Mouse (Mus musculus) forebrain, postnatal 0 days (tissue): ENCODE results near the gene Lhfp. TPM values are rescaled to one million over a fixed set of nuclear protein-coding genes. Genes with fewer than 3 reads are reported as not detected.

ENCODE experiments used
- ATAC-seq: fragments of 200-750 bp; cut with Nextera tagmentation; 2 replicates; pipeline ENCODE4 v1.8.0; 2017; ENCODE audit warnings: mild to moderate bottlenecking, moderate library complexity
- DNase-seq: peaks from one replicate; pipeline ENCODE4 v3.0.0-alpha.2; 2015
- H3K27ac ChIP-seq: fragments of 300-500 bp; sonication (generic); 2 replicates; pipeline ENCODE4 v1.5.1; 2014; ENCODE audit warnings: low read depth, mild to moderate bottlenecking, antibody characterized with exemption, low read length, moderate library complexity, mixed read lengths
- H3K27me3 ChIP-seq: fragments of 300-500 bp; sonication (generic); 2 replicates; pipeline ENCODE4 v1.6.1; 2014; ENCODE audit warnings: mild to moderate bottlenecking, low read length, mixed read lengths; ENCODE audit not compliant: insufficient read depth
- H3K36me3 ChIP-seq: fragments of 300-500 bp; sonication (generic); 2 replicates; pipeline ENCODE4 v1.6.1; 2014; ENCODE audit warnings: mild to moderate bottlenecking, moderate library complexity; ENCODE audit not compliant: insufficient read depth
- H3K4me1 ChIP-seq: fragments of 300-500 bp; sonication (generic); 2 replicates; pipeline ENCODE4 v1.6.1; 2014; ENCODE audit warnings: antibody characterized with exemption; ENCODE audit not compliant: insufficient read depth
- H3K4me2 ChIP-seq: fragments of 300-500 bp; sonication (generic); 2 replicates; pipeline ENCODE4 v1.6.1; 2014; ENCODE audit warnings: low read depth, mild to moderate bottlenecking, moderate library complexity
- H3K4me3 ChIP-seq: fragments of 300-500 bp; sonication (generic); 2 replicates; pipeline ENCODE4 v1.5.1; 2014; ENCODE audit warnings: low read depth, low read length, mixed read lengths
- H3K9ac ChIP-seq: fragments of 300-500 bp; sonication (generic); 2 replicates; pipeline ENCODE4 v1.6.1; 2014; ENCODE audit warnings: mild to moderate bottlenecking
- H3K9me3 ChIP-seq: fragments of 300-500 bp; sonication (generic); 2 replicates; pipeline ENCODE4 v1.6.1; 2016; ENCODE audit warnings: low read length
- CTCF ChIP-seq: sonication (generic); IDR thresholded peaks from 2 replicates; pipeline ENCODE4 v1.5.1; 2016; ENCODE audit warnings: antibody characterized with exemption, control low read depth, low read depth
- WGBS: fragments of 180-500 bp; shearing (Covaris S2); extraction: QIAGEN DNeasy Blood & Tissue Kit; methylation state at CpG from one replicate; pipeline ENCODE4 v1.1.7; 2014; 5-methylcytosine and 5-hydroxymethylcytosine counted together
- polyA plus RNA-seq: library from polyadenylated mRNA; unstranded; fragments of >200 nt; fragmentation: Nextera tagmentation; extraction: Ambion mirVana; gene quantifications from 2 replicates; pipeline ENCODE4 v1.2.1, GENCODE M21; 2015
- total RNA-seq: library from RNA; depleted of rRNA; stranded (reverse); fragments of >200 nt; gene quantifications from 2 replicates; pipeline ENCODE4 v1.2.3, GENCODE M21; 2014

Gene Lhfp
- total and polyA plus RNA-seq, 2 experiments from 2014 or later: 44.7 to 60.8 TPM

DNA sequence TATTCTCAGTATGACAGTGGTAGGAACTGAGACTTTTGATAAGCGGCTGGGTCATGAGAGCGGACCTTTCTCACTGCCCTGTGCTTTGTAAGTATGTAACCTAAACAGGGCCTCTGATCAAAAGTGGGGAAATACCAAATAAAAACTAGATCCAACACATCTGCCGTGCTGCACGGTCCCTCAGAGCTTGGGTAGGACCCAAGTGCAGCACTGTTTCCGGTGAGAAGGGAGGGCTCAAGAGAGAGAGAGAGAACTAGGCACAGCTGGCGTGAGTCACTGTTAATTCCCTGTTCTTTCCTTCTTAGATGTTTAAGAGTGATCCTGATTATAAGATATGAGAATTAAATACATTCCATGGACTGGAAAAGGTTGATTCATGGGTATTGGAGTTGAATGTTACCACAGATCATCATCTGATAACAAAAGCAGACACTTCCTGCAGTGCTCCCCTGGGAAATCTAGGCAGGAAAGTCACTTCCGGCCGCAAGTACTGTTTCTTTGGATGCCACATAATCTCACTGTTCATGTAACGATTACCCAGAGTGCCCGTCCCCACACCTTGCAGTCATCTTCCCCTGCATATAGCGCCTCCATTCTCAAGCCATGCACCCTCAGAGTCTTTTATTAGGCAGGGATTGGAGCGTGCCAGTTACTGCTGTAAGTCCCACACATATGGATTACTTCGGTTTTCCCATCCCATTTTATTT lies 243.3 kb downstream of the Lhfp start:
- ATAC-seq: no peak

DNA sequence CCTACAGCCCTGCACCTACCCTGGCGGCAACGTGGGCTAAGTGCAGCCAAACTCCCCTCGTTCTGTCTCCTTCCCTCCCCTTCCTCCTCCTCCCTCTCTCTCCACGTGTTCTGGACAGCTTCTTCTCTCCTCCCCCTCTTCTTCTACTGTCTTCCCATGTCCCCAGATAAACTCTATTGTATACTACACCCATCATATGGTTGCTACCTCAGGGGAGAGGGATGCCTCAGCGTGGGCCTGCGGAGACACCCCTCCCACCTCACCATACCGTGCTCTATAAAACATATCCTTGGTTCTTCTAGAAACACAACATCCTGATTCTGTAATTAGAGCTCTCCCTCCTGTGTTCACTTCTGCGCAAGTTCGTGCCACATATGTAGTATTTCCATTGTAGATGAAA lies 247.3 kb downstream of the Lhfp start:
- H3K4me2 ChIP-seq: no peak overlapping the region
- H3K9me3 ChIP-seq: no peaks in the 10 kb centered on the region
- no peaks in the 10 kb centered on the region for H3K4me1 ChIP-seq
- no peak for TF ChIP-seq CTCF
- H3K9ac ChIP-seq: no peak overlapping the region
- DNase-seq (no peak), ATAC-seq (peak; percentile 16; the same call in 1 of the 2 replicates)
- 53% methylated on average over 9 of the region's 9 CpGs for whole genome bisulfite sequencing
- no peaks in the 10 kb centered on the region for H3K27me3 ChIP-seq
- H3K27ac ChIP-seq: no peak overlapping the region
- H3K36me3 ChIP-seq: no peaks in the 10 kb centered on the region
- H3K4me3 ChIP-seq: no peak overlapping the region

More for the DNA sequence above, 243.3 kb downstream of the Lhfp start:
- no peak for TF ChIP-seq CTCF
- no peak for DNase-seq
- Histone ChIP-seq H3K4me1 (no peaks in the 10 kb centered on the region), H3K27me3 (no peaks in the 10 kb centered on the region), H3K9ac (no peak overlapping the region), H3K9me3 (no peaks in the 10 kb centered on the region), H3K36me3 (no peaks in the 10 kb centered on the region), H3K4me2 (no peak overlapping the region), H3K27ac (no peak overlapping the region), H3K4me3 (no peak overlapping the region)
- 89% methylated on average over 13 of the region's 13 CpGs for WGBS

DNA sequence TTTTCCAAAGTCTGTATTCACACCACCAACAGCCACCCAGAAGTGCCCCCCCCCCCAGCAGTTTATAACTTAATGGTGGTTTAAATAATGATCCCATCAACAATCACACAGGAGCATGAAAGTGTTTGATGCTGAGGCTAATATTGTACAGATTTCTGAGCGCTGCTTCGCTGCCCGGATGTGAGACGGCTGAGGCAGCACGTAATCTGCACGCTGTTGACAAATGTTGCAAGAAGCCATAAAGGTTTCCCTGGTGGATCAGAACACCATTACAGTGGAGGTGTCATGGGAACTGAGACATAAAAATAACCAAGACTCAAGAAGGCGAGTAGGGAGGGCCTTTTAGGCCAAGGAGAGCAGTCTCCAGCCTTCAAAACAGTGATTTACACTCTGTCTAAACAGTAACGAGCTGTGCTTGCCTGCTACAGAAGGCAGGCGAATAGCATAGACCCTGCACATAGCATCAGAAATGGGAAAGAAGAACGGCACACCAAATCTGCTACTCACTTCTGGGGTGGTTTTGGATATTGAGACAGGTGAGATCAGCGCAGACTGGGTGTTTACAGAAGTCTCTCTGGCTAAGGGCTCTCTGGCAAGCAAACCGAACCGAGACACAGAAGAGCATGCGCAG lies 248.4 kb downstream of the Lhfp start:
- Histone ChIP-seq H3K9ac (no peak overlapping the region), H3K9me3 (no peaks in the 10 kb centered on the region), H3K27ac (no peak overlapping the region), H3K4me3 (no peak overlapping the region), H3K4me2 (no peak overlapping the region), H3K27me3 (no peaks in the 10 kb centered on the region), H3K4me1 (no peaks in the 10 kb centered on the region), H3K36me3 (no peaks in the 10 kb centered on the region)
- WGBS: 62% methylated on average over 14 of the region's 14 CpGs
- no peak for ATAC-seq
- TF ChIP-seq CTCF: no peak
- DNase-seq: no peak

DNA sequence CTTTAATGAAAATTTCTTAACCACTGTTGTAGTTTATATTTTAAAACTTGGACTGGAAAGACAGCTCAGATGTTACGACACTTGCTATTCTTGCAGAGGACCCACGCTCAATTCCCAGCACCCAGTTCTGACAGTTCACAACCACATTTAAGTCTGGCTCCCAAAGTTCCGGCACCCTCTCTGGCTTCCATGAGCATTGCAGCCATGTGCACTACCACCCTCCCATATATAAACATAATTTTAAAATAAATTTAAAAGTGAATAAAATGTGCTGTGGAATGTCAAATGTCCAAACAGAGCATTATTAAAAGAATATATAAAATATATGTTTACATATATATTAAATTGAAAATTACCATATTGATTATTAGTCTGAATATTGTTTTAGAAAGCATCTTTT lies 249.9 kb downstream of the Lhfp start:
- Histone ChIP-seq H3K27me3 (no peaks in the 10 kb centered on the region), H3K9ac (no peak overlapping the region), H3K36me3 (no peaks in the 10 kb centered on the region), H3K4me1 (no peaks in the 10 kb centered on the region), H3K4me3 (no peak overlapping the region), H3K9me3 (no peaks in the 10 kb centered on the region), H3K27ac (no peak overlapping the region), H3K4me2 (no peak overlapping the region)
- no peak for TF ChIP-seq CTCF
- 98% methylated on average over 3 of the region's 3 CpGs for WGBS
- ATAC-seq (no peak), DNase-seq (no peak)

DNA sequence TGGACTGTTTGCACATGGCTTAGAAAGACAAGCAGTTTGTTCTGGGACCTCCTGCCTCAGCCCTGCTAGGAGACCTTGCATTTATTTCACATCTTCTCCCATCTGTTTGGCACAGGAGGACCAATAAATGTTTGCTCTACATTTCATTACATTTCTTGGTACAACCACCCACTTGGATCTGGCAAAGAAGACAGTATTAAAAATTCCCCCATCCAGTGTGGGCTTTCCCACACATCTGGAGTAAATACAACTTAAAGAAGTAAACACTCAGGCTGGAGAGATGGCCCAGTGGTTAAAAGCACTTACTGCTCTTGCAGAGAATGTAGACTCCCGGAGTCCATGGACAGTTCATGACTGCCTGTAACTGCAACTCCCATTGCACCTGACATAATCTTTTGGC lies 250.6 kb downstream of the Lhfp start:
- no peak overlapping the region for H3K27ac ChIP-seq
- WGBS: 92% methylated on average over 1 of the region's 1 CpGs
- no peaks in the 10 kb centered on the region for H3K27me3 ChIP-seq
- H3K4me2 ChIP-seq: no peak overlapping the region
- H3K36me3 ChIP-seq: no peaks in the 10 kb centered on the region
- no peak for DNase-seq
- H3K4me1 ChIP-seq: no peaks in the 10 kb centered on the region
- no peaks in the 10 kb centered on the region for H3K9me3 ChIP-seq
- ATAC-seq: no peak
- no peak for TF ChIP-seq CTCF
- H3K4me3 ChIP-seq: no peak overlapping the region
- H3K9ac ChIP-seq: no peak overlapping the region

DNA sequence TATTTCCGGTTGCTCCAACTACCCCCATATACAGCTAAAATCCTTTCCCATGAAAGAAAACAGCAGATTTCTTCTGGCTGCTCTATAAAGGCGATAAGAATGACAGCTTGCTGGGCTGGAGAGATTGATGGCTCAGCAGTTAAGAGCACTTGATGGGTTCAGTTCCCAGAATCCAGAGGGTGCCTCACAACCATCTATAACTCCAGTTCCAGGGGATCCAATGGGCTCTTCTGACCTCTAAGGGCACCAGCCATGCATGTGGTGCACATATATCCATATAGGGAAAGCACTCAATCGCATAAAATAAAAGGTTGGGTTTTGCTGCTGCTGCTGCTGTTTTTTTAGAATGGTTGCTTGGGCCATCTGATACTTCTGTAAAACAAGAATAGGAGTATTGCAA lies 251.1 kb downstream of the Lhfp start:
- Histone ChIP-seq H3K27ac (no peak overlapping the region), H3K27me3 (no peaks in the 10 kb centered on the region), H3K4me3 (no peak overlapping the region), H3K4me2 (no peak overlapping the region), H3K4me1 (no peaks in the 10 kb centered on the region), H3K9me3 (no peaks in the 10 kb centered on the region), H3K36me3 (no peaks in the 10 kb centered on the region), H3K9ac (no peak overlapping the region)
- no peak for TF ChIP-seq CTCF
- WGBS: 77% methylated on average over 3 of the region's 3 CpGs
- no peak for DNase-seq
- no peak for ATAC-seq

DNA sequence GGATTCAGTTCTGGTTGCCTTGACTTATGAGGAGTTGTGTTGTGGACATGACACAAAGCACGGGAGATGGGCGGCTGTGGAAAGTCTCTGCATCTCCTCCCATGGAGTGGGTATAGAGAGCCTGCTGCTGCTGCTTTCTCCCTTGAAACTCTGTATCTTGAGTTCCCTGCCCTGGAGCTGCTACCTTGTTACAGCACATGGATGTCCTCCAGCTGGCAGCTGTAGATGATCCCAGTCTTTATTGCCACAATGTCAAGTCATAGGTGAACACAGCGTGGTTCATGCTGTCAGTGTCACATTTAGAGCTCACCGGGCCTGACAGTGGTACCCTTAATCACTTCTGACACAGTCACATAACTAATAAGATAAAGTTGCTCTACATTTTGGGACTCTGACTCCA lies 251.7 kb downstream of the Lhfp start:
- ATAC-seq: no peak
- Histone ChIP-seq H3K4me1 (no peaks in the 10 kb centered on the region), H3K9me3 (no peaks in the 10 kb centered on the region), H3K27me3 (no peaks in the 10 kb centered on the region), H3K27ac (no peak overlapping the region), H3K4me3 (no peak overlapping the region), H3K4me2 (no peak overlapping the region), H3K9ac (no peak overlapping the region), H3K36me3 (no peaks in the 10 kb centered on the region)
- TF ChIP-seq CTCF: no peak
- no peak for DNase-seq
- 87% methylated on average over 4 of the region's 4 CpGs for WGBS
